Mouse (Mus musculus) v-Abl transformed pro-B cells (cell line): ENCODE data around the gene Mrln.

Source experiments
- in situ Hi-C, 2 experiments: fragments of 400-800 bp; cut with MboI; formaldehyde crosslinking; loops; one replicate each; pipeline ENCODE4 v1.15.1; 2025; ENCODE audit not compliant: unreplicated experiment in 2 of 2

The Mrln gene

DNA sequence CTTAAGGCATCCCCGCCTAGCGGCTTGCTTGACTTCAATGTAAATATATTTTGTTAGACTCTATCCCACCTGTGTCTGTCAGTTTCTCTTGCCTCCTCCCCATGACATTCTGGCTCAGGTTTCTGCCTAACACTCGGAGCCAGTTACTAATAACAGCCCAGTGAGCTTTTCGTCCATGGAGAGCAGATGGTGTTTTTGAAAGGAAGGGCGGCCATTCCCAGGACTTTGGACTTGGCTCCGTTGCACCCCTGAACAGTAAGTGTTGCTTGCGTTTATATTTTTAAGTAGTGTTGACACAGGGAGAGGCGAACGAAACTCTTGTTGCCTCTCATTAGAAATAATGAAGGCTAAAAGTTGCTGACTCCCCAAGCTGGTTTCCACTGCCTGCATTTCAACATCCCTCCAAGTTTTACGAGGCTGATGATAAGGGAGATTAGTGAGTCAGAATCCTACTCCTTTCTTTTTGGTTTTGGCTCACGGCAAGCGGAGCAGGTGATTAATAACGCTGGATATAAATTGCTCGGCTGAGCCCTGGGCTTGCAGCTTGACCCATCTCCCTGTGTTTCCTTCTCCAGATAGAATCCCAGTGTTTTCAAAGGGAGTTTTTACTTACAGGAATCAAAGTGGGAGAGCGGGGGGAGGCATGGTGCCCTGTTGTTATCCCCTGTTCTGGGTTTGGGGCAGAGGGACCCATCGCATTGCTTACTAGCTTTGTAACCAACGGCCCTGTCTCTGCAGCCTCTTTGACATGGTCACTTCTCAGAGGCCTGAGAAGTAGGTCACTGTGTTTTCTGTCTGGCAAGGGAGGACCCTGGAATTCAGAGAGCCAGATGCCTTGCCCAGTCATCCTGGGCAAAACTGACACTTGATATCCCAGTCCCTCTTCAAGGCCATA is at the start of gene Mrln:
Mrln (plus strand) TSS at position 160 of the 895 bp plus-strand sequence.
- in situ Hi-C loops, result no loop called here

DNA sequence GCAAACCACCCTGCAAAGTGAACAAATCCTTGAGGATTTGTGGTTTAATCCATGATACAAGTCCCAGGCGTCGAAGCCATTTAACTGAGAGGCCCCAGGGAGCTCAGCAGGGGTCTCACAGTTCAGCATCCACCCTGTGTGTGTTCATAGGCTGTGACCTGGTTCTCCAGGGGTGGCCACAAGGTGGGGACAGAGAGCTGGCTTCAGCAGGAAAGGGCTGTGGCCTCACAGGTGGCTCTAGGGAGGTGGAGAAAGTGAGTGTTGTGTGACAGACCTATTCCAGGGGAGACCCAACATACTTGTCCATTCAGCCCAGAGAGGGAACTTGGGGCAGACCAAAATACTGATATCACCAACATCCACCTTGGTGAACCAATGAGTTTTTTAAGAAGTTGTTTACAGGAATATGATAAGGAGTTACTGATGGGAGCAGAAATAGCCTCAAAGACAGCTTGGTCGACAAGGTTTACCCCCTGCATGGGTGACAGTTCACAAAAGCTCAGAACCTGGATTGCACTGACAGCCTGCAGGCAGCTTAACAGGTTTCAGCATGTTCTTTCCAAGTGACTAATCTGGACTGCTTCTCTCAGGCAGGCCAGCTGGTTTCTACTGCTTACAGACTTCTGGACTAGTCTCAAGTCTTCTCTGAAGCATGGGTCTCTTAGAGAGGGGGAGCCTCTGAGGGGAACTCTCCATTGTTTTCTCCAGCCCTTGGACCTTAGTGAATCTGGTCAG is 47.9 kb upstream of the Mrln start:
- in situ Hi-C loops, result loop anchor here in 1 of 2 experiments (25.0 kb wide), 1 partner anchor 406 kb away; no protein-coding TSS in a partner anchor

DNA sequence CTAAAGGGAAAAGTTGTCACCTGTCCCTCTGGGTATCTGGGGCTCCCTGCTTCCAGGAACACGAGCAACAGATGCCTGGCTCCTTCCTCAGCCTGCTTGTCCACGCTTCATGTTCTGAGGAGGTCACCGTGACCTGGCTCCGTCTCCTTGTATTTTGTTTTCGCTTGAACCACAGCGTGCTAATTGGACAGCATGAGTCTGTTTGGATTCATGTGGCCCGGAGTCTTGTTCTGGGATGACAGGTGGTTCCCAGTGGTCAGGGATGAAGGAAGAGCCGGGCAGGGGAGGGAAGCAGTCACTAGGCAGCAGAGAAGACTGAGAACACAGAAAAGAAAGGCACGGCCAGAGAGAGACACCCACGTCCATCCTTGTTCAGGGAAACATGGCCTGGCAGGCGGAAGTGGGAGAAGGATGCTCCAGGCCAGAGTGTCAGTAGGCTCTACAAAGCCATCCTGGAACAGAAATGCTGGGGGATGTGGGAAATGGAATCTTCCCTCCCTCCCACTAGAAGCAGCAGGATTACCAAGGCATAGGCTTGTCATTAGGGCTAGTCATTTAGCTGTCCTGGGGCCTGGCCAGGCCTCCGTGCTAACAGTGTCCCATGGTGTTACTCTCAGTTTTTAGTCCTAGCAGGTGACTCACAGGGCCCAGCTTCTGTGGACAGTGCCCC is 44.7 kb upstream of the Mrln start:
- in situ Hi-C loops, result loop anchor here in 1 of 2 experiments (25.0 kb wide), 1 partner anchor 403 kb away; no protein-coding TSS in a partner anchor

DNA sequence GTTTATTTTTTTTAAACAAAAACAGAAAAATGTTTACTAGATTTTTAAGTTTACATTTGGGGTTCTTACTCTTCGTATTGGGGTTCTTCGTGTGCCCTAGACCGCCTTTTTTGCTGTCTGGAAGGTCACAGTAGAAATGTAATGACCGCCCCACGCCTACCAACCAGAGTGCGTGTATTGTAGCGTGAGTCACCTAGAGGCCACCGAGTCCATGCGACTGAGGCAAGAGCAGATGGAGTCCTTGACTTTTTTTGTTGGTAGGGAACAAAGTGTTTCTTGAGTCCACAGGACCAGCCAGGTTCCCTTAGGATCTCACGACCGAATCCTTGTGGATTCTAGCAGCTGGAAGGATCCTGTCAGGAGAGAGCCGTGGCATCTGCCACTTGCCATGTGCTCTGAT is 43.7 kb upstream of the Mrln start:
- in situ Hi-C loops, result loop anchor here in 1 of 2 experiments (25.0 kb wide), 1 partner anchor 401 kb away; no protein-coding TSS in a partner anchor

DNA sequence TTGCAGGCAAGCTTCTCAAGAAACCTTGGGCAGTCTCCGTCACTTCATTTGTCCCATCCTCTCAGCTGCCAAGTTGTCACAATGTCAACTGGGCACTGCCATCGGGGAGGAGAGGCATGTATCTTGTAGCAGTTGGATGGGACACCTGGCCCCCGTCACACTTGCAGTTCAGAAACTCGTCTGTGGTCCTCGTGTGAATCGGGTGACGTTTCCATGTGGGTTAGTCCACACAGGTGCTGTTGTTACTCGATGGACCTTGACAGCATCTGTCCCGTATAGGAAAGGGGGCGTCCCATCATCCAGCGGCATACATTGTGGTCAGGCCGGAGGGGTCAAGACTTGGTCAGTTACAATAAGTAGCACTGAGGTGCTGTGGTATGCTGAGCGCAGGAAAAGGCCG is 43.0 kb upstream of the Mrln start:
- in situ Hi-C loops, result loop anchor here in 1 of 2 experiments (25.0 kb wide), 1 partner anchor 401 kb away; no protein-coding TSS in a partner anchor

DNA sequence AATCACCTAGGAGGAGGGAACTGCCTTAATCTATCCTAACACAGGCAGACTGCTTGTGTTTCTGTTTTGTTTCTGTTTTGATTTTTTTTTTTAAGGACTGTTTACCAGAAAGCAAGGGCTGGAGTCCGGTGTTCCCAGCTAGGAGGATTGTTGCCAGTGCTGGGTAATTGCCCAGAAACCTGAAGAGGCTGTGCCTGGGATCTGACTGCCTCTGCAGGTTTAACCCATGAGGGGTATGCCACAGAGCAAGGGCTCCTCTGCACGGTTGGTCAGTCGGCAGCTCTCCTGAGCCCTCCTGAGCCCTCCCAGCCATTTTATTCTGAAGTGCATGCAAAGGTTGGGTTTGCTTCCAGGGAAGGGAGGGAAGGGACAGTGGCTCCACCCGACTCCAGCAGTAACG is 40.8 kb upstream of the Mrln start:
- in situ Hi-C loops, result loop anchor here in 1 of 2 experiments (25.0 kb wide), 1 partner anchor 399 kb away; no protein-coding TSS in a partner anchor

DNA sequence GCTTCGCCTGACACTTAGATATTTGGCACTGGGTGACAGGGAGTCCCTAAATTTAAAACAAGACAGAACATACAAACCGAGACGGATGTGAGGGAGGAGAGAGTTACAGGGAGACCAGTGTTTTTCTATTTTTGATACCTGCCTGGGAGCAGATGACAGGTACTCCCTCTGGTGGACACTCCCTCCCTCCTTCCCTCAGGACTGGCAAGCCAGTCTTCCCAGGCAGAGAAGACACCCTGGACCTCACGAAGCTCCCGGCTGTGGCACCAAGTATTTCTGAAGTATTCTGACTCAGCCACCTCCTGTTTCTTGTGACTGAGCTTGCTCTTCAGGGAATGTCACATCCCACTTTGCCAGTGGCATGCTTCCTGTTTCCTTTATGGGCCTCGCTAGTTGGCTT is 38.6 kb upstream of the Mrln start:
- in situ Hi-C loops, result loop anchor here in 1 of 2 experiments (25.0 kb wide), 1 partner anchor 396 kb away; no protein-coding TSS in a partner anchor

DNA sequence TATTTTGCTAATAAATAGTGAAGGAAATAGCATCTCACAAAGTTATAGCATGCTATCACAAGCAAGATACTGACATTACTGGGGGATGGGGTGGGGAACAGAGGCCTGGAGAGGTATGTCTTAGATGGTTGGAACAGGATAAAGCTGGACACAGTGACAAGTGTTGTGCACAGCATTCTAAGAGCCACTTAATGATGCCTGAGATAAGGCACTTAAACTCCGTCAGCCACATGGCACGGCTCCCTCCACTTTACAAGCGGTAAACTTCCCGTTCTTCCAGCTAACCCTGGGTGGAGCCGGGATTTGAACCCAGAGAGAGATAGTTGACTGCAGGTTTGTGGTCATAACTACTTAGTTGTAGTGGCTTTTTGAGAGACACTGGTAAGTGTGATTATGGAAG is 38.0 kb upstream of the Mrln start:
- in situ Hi-C loops, result loop anchor here in 1 of 2 experiments (25.0 kb wide), 1 partner anchor 396 kb away; no protein-coding TSS in a partner anchor

DNA sequence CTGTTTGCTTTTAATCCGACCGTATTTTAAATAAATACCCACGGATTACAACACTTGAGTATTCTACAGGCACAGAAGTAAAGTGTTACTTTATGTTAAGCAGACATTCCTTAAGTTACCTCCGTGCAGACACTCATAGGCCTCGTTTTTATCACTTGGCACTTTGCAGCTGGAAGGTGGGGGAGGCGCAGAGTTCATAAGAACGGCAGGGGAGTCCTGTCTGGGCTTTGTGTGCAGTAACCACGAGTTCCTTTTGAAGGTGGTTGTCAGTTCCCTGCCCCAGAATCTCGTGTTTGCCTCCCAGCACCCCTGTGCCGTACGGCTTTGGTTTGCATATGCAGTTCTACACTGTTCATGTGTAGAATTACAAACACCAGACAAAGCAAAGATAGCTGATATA is 36.8 kb upstream of the Mrln start:
- in situ Hi-C loops, result loop anchor here in 1 of 2 experiments (25.0 kb wide), 1 partner anchor 395 kb away; no protein-coding TSS in a partner anchor

DNA sequence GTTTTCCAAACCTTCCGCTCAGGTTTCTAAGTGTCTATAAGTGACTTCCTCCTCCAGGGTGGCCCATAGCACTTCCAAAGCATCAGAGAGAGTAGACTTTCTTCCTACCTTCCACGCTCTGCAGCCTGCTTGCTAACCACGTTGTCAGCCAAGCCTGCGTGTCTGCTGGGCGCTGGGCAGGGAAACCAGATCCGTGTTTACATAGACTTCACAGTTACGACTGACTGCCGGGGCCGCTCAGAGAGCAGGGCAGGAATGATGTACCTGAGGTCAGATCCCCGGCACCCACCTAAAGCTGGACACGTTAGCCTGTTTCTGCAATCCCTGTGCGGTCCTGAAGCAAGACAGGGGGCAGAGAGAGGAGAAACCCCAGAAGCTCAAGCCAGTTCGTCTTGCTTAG is 36.1 kb upstream of the Mrln start:
- in situ Hi-C loops, result loop anchor here in 1 of 2 experiments (25.0 kb wide), 1 partner anchor 394 kb away; no protein-coding TSS in a partner anchor

DNA sequence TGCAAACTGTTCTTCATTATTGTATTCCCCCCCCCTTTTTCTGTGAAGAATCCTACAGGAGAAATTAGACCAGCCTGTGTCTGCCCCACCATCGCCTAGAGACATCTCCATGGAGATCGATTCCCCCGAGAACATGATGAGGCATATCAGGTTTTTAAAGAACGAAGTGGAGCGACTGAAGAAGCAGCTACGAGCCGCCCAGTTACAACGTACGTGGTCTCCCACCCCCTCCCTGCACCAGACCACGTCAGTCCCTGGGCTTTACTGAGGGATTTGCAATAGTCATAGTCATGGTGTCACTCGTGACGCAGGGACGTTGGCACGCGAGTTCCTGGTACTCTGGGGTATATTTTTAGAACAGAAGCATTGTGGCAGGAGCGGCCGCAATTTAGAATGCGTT is 35.4 kb upstream of the Mrln start:
- in situ Hi-C loops, result loop anchor here in 1 of 2 experiments (25.0 kb wide), 1 partner anchor 393 kb away; no protein-coding TSS in a partner anchor

DNA sequence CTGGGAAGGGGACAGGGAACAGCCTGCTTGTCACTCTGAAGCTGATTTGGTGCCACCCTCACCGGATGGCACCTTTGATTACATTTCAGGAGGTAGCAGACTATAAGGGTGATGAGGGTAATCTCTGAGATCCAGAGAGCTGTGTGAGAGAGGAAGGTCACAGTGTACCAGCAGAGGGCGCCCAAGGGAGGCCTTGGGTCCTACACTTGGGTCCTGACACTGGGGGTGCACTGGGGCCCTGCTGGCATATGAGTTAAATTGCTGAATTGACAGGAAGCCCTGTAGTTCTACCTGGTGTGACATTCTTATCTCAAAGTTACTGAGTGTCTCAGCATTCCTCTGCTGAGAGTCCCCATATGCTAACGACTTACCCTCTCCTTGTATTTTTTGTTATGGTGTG is 31.1 kb upstream of the Mrln start:
- in situ Hi-C loops, result loop anchor here (5.0 to 25.0 kb wide), 4 partner anchors 124 to 389 kb away; no protein-coding TSS in a partner anchor

DNA sequence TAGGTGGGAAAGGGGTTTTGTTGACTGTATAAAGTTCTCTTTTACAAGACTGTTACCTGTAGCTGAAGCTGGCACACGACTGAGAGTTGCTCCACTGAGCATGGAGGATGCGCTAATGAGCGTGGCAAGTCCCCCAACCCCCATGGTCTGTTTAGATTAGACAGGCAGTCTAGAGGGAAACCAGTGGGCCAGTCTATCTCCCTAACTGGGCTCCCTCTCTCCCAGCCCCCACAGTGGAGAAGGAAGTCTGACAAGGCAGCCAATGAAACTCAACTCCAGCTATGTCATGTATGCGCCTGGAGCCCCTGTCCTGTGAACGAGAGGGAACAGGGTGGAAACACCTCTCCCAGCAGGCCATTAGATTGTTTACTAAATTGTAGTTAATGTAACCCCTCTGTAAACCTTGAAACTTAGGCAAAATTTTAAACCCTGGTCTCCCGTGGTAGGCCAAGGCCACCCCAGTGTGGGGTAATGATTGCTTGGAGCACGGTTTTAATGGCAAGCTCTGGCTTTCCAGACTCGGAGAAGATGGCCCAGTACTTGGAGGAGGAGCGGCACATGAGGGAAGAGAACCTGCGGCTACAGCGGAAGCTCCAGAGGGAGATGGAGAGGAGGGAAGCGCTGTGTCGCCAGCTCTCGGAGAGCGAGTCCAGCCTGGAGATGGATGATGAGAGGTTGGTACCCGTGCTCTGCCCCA is 29.8 kb upstream of the Mrln start:
- in situ Hi-C loops, result loop anchor here (5.0 to 25.0 kb wide), 7 partner anchors 123 to 1163 kb away; partner anchors contain the start of genes A930033H14Rik (in 1 of the 2), Cisd1 (in 1 of the 2) and Ipmk (in 1 of the 2)

DNA sequence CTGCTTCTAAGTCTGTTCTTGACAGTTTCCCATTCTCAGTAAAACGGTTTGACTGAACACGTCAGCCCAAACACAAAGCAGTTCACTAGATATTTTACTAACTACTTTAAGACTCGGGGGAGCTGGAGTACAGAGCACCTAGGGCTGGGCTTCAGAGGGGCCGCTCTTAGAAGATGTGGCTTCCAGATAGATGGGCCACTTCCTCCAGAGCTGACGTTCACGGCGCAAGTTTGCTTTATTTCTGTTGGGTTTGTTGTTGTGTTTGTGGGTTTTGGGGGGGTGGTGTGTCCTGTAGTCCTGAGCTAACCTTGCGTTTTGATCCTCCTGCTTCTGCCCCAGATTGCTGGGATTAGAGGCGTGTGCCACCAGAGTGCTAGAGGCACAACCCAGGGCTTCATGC is 23.7 kb upstream of the Mrln start:
- in situ Hi-C loops, result loop anchor here (25.0 kb wide), 3 partner anchors 718 to 1157 kb away; partner anchors contain the start of genes A930033H14Rik (in 1 of the 2), Cisd1 (in 1 of the 2) and Ipmk (in 1 of the 2)

DNA sequence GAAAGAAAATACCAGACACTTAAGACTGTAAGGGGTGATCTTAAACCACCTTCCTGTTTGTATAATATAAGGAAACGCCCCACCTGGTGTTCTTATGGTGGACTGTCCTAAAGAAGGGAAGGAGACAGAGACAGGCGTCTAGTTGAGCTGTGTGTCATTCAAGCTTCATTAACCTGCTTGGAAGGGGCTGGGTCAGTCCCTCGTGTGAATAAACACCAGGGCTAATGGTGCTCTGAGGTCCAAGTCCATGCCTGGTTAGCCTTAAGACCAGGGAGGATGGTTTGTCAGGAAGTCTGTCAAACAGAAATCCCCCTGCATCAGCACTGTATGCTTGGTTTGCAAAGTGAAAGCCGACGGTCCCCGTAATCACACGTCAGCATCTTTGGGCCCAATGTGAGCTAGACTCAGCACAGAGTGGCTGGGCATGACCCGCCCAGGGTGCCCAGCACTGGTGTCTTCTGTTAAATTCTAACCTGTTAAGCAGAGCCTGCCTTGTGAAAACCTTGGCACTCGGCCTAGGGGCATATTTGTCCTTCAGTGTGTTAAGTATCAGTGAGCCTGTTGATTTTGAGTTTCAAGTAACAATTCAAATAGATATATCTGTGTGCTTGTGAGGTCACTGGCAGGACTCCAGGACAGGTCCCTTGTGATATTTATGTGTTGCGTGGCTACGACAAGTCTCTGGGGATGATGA is 23.0 kb upstream of the Mrln start:
- in situ Hi-C loops, result loop anchor here (25.0 kb wide), 3 partner anchors 719 to 1156 kb away; partner anchors contain the start of genes A930033H14Rik (in 1 of the 2), Cisd1 (in 1 of the 2) and Ipmk (in 1 of the 2)

DNA sequence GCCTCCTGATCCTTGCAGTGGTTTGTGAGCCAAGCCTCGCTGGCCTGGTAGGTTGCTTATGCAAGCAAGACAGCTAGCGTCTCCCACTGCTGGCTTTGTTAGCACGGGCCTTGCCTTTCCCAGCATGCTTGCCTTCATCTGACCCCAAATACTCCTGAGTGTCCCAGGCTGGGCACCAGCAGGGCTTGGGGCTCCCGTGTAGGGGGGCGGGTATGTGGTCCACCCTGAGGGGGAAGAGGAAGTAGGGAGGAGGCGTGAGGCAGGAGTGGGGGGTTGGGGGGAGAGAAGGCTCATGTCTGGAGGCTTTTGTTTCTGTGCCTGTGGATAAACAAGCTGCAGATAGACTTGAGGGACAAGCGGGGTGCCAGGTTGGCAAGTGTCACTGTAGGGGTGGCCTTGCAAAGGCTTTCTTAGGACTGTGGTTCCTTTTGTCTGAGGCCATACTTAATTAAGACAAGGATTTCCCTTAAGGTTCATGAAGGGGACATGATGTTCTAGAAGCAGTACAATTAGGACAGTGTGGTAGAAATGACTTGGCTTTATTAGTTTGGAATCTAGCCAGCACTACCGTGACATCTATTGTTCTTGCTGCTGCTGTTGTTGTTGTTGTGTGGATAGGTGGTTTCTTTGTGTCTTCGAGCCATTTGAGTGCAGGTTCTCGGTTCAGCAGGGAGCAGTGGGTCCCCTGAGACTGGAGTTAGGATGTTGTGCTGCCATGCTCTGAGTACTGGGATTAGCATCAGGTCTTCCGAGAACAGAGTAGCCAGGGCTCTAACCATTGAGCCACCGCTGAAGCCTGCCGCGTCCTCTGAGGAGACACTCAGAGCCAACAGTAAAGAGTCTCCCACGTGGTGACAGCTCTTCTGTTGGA is 21.0 kb upstream of the Mrln start:
- in situ Hi-C loops, result loop anchor here (25.0 kb wide), 3 partner anchors 721 to 1154 kb away; partner anchors contain the start of genes A930033H14Rik (in 1 of the 2), Cisd1 (in 1 of the 2) and Ipmk (in 1 of the 2)

DNA sequence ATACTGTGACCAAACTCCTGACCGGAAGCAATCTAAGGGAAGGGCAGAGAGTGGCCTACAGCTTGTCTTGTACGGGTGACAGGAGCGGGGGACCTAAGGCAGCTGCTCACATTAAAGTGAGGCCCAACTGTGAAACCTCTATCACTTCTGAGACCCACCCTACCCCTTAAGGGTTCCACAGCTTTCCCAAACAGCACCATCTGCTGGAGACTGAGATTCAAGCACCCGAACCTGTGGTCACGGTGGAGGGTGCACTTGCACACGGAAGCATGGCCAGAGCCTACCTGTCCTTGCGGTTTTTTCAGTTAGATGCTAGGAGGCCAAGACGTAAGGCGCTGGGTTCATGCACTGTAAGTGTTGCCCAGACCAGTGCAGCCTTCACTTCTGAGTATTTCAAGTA is 18.3 kb upstream of the Mrln start:
- in situ Hi-C loops, result loop anchor here (25.0 kb wide), 3 partner anchors 724 to 1151 kb away; partner anchors contain the start of genes A930033H14Rik (in 1 of the 2), Cisd1 (in 1 of the 2) and Ipmk (in 1 of the 2)
